Mouse (Mus musculus) heart, postnatal 10 days (tissue): ENCODE measurements around the gene Tmem94. TPM values are rescaled to one million over a fixed set of nuclear protein-coding genes. Genes with fewer than 3 reads are reported as not detected.

ENCODE experiments used
- DNase-seq, 2 experiments: peaks; one replicate each; pipeline ENCODE4 v3.0.0; 2021
- intact Hi-C: fragments of 180-260 bp; cut with DNase I; formaldehyde crosslinking; loops from one replicate; pipeline ENCODE4 v1.15.1; 2025
- total RNA-seq, 2 experiments: library from RNA; stranded (reverse); gene quantifications; 2 replicates each; pipeline ENCODE4 v1.2.3; 2021

The Tmem94 gene
- total RNA-seq, 2 experiments from 2014 or later, result 106 to 116 TPM

- DNase-seq, result no peak
- intact Hi-C loops, result no loop called here
Observed at GRCm38 (mm10) chr11:115806154-115806553, 40.9 kb downstream of the Tmem94 start.

- DNase-seq, result no peak
- intact Hi-C loops, result no loop called here
Observed at GRCm38 (mm10) chr11:115807306-115807705, 42.1 kb downstream of the Tmem94 start.

GRCm38 (mm10) chr11:115807971-115808370 is 42.7 kb downstream of the Tmem94 start:
- intact Hi-C loops, result no loop called here
- DNase-seq, result peak in 1 of 2 experiments; percentile 44

GRCm38 (mm10) chr11:115808696-115809310 is 43.6 kb downstream of the Tmem94 start:
- intact Hi-C loops, result loop anchor here (1.0 kb wide), 1 partner anchor 44 kb away; the partner anchor contains the start of gene Tmem94
- DNase-seq, result peak; percentile 55 to 63

GRCm38 (mm10) chr11:115809311-115809781 is 44.1 kb downstream of the Tmem94 start:
- intact Hi-C loops, result loop anchor here (1.0 kb wide), 1 partner anchor 44 kb away; the partner anchor contains the start of gene Tmem94
- DNase-seq, result peak; percentile 70 to 71

- intact Hi-C loops, result loop anchor here (2.0 to 5.0 kb wide), 2 partner anchors 32 to 163 kb away; no protein-coding TSS in a partner anchor
- peak; percentile 75 to 78 for DNase-seq
Observed at GRCm38 (mm10) chr11:115810377-115810776, 45.1 kb downstream of the Tmem94 start.

- DNase-seq, result no peak
- intact Hi-C loops, result loop anchor here (2.0 to 5.0 kb wide), 2 partner anchors 33 to 164 kb away; no protein-coding TSS in a partner anchor
Observed at GRCm38 (mm10) chr11:115811381-115812093, 46.3 kb downstream of the Tmem94 start.

GRCm38 (mm10) chr11:115812095-115812494 is 46.9 kb downstream of the Tmem94 start:
- intact Hi-C loops, result loop anchor here (5.0 kb wide), 1 partner anchor 165 kb away; no protein-coding TSS in a partner anchor

GRCm38 (mm10) chr11:115812533-115813420 is 47.5 kb downstream of the Tmem94 start:
- peak; percentile 53 to 59 for DNase-seq
- intact Hi-C loops, result loop anchor here (5.0 kb wide), 1 partner anchor 165 kb away; no protein-coding TSS in a partner anchor

More at GRCm38 (mm10) chr11:115812095-115812494, 46.9 kb downstream of the Tmem94 start:
- peak; percentile 59 to 67 for DNase-seq

- DNase-seq, result peak; percentile 97 to 98
- intact Hi-C loops, result loop anchor here (1.0 to 5.0 kb wide), 3 partner anchors 91 to 183 kb away; no protein-coding TSS in a partner anchor
Observed at GRCm38 (mm10) chr11:115813507-115814296, 48.5 kb downstream of the Tmem94 start, which contains the start of gene Caskin2. Gene Caskin2 (minus strand): TSS chr11:115813639.

GRCm38 (mm10) chr11:115814605-115815450 is 49.6 kb downstream of the Tmem94 start, which contains the start of gene Tsen54:
Gene Tsen54 (plus strand): TSS chr11:115814724.
- intact Hi-C loops, result loop anchor here (1.0 to 5.0 kb wide), 3 partner anchors 93 to 184 kb away; no protein-coding TSS in a partner anchor
- DNase-seq, result peak; percentile 91

- intact Hi-C loops, result no loop called here
- DNase-seq, result no peak
Observed at GRCm38 (mm10) chr11:115817331-115817730, 52.1 kb downstream of the Tmem94 start.

- DNase-seq, result no peak
- intact Hi-C loops, result no loop called here
Observed at GRCm38 (mm10) chr11:115819915-115820623, 54.8 kb downstream of the Tmem94 start.

GRCm38 (mm10) chr11:115821001-115821400 is 55.8 kb downstream of the Tmem94 start:
- intact Hi-C loops, result no loop called here
- no peak for DNase-seq

- DNase-seq, result peak; percentile 87 to 89
- intact Hi-C loops, result loop anchor here (2.0 kb wide), 1 partner anchor 35 kb away; the partner anchor contains the start of gene Myo15b
Observed at GRCm38 (mm10) chr11:115823774-115824740, 58.8 kb downstream of the Tmem94 start, which contains the start of gene Llgl2. Gene Llgl2 (plus strand): TSS chr11:115824049.

- intact Hi-C loops, result loop anchor here (2.0 kb wide), 1 partner anchor 34 kb away; the partner anchor contains the start of gene Myo15b
- no peak for DNase-seq
Observed at GRCm38 (mm10) chr11:115824813-115825212, 59.6 kb downstream of the Tmem94 start.
